24 mouse cellular contexts compared by ENCODE assay signal in genomic region chr10:52257768-52258167, GRCm38 (mm10).
"Had no signal": no experiment of that assay in that cellular context is flagged by ENCODE, and none has a peak within 500 bp of the region (broad histone marks: within the 10 kb centered on the region; RNA-seq: fewer than 3 reads in every experiment).

No protein-coding gene starts in this region.

- H3K9ac ChIP-seq: heart, embryonic 13.5 days; heart, embryonic 15.5 days; hindbrain, embryonic 13.5 days; hindbrain, embryonic 15.5 days; limb, embryonic 12.5 days had no signal

- H3K27me3 ChIP-seq: heart, embryonic 13.5 days; heart, embryonic 15.5 days; hindbrain, embryonic 13.5 days; hindbrain, embryonic 15.5 days; limb, embryonic 12.5 days had no signal

- H3K27ac ChIP-seq: heart, adult 2 months; heart, embryonic 13.5 days; heart, embryonic 15.5 days; hindbrain, embryonic 13.5 days; hindbrain, embryonic 15.5 days; hindbrain, postnatal 0 days; layer of hippocampus, adult 2 months; left cerebral cortex, adult 2 months; limb, embryonic 10.5 days; limb, embryonic 12.5 days had no signal

- H3K9me3 ChIP-seq: heart, embryonic 13.5 days; heart, embryonic 15.5 days; hindbrain, embryonic 13.5 days; hindbrain, embryonic 15.5 days; limb, embryonic 10.5 days; limb, embryonic 12.5 days had no signal

- H3K4me2 ChIP-seq: heart, embryonic 11.5 days; heart, embryonic 13.5 days; heart, embryonic 15.5 days; hindbrain, embryonic 13.5 days; hindbrain, embryonic 15.5 days; limb, embryonic 12.5 days; liver, embryonic 11.5 days had no signal

- H3K4me1 ChIP-seq: heart, embryonic 13.5 days; heart, embryonic 15.5 days; hindbrain, embryonic 15.5 days had no signal

- ATAC-seq: hindbrain, postnatal 0 days; intestine, embryonic 16.5 days had no signal

- DNase-seq: gastrocnemius, postnatal 14 days; gastrocnemius, postnatal 36 days; heart, adult 11 months; heart, adult 2 months; heart, postnatal 14 days; heart, postnatal 36 days; kidney, adult 11 months; kidney, adult 8-10 months; kidney, postnatal 10 days; kidney, postnatal 25 days; kidney, postnatal 4 days; liver had no signal

- H3K4me3 ChIP-seq: heart, adult 2 months; heart, embryonic 13.5 days; heart, embryonic 15.5 days; hindbrain, embryonic 13.5 days; hindbrain, embryonic 15.5 days; layer of hippocampus, adult 2 months; left cerebral cortex, adult 2 months; limb, embryonic 10.5 days; limb, embryonic 12.5 days had no signal

- H3K36me3 ChIP-seq: heart, embryonic 13.5 days; heart, embryonic 15.5 days; hindbrain, embryonic 13.5 days; hindbrain, embryonic 15.5 days; limb, embryonic 12.5 days had no signal
